8 mouse cellular contexts compared by ENCODE assay signal in genomic region chr2:128943538-128944528, GRCm38 (mm10). TPM values are rescaled to one million over a fixed set of nuclear protein-coding genes. Genes with fewer than 3 reads are reported as not detected.
DNase-seq lines count a peak whose midpoint lies in the region; ATAC-seq and TF ChIP-seq lines count a peak whose summit lies in the region.

Gene Zc3h8 (minus strand): TSS chr2:128944077.

- H3K27me3 ChIP-seq in embryonic facial prominence, embryonic 13.5 days = no peaks in the 10 kb centered on the region
- no peaks in the 10 kb centered on the region for H3K27me3 ChIP-seq in heart, adult 2 months (ENCODE audit: control insufficient read depth, insufficient read depth, low read length)
- no peaks in the 10 kb centered on the region for H3K27me3 ChIP-seq in limb, embryonic 13.5 days
- no peaks in the 10 kb centered on the region for H3K27me3 ChIP-seq in midbrain, embryonic 16.5 days (ENCODE audit: control insufficient read depth, insufficient read depth, low read depth, low read length)

- intact Hi-C loops in heart, adult 2 months (cut with DNase I) = loop anchor here (1.0 to 5.0 kb wide), 2 partner anchors 23 to 257 kb away; partner anchors contain the start of genes Anapc1, Gm10762 and Zc3h6

- peak; percentile 90 for ATAC-seq in embryonic facial prominence, embryonic 13.5 days (ENCODE audit: insufficient number of reproducible peaks, insufficient read depth, low FRiP score, low TSS enrichment, low read depth)
- ATAC-seq in limb, embryonic 13.5 days (ENCODE audit: low FRiP score, low read depth) = peak; percentile 95
- peak; percentile 96 for ATAC-seq in midbrain, embryonic 16.5 days

- WGBS in embryonic facial prominence, embryonic 13.5 days = 1% methylated on average over 65 of the region's 65 CpGs
- WGBS in heart, adult 2 months = 1% methylated on average over 65 of the region's 65 CpGs
- 1% methylated on average over 65 of the region's 65 CpGs for WGBS in limb, embryonic 13.5 days
- WGBS in midbrain, embryonic 16.5 days = 2% methylated on average over 65 of the region's 65 CpGs

- peaks cover 1% of the 10 kb centered on the region; the same call in 1 of the 2 replicates for H3K79me2 ChIP-seq in heart, adult 2 months (replicated peaks; ENCODE audit: control insufficient read depth, insufficient read depth, low read length)

- H3K9me3 ChIP-seq in embryonic facial prominence, embryonic 13.5 days = no peaks in the 10 kb centered on the region
- H3K9me3 ChIP-seq in limb, embryonic 13.5 days = no peaks in the 10 kb centered on the region
- H3K9me3 ChIP-seq in midbrain, embryonic 16.5 days (replicated peaks; ENCODE audit: control insufficient read depth, low read length, poor library complexity, severe bottlenecking) = no peaks in the 10 kb centered on the region

- peak; percentile 98 for DNase-seq in 3134 (ENCODE audit: extremely low read depth, insufficient read length, low spot score)
- DNase-seq in adrenal gland, postnatal 36 days = peak; percentile 99
- peak; percentile 96 to 98 for DNase-seq in heart, adult 2 months
- DNase-seq in kidney, adult 8-10 months = peak; percentile 96 to 97
- DNase-seq in spleen, postnatal 10 days (ENCODE audit: low spot score in 2 of 2) = peak; percentile 92 to 98

- TF ChIP-seq CTCF in heart, adult 2 months (IDR thresholded peaks at IDR 0.05) = no peak

- peak within 1 kb of the TSS; percentile 78 for H3K4me2 ChIP-seq in embryonic facial prominence, embryonic 13.5 days
- peak within 1 kb of the TSS; percentile 69 for H3K4me2 ChIP-seq in limb, embryonic 13.5 days (replicated peaks)
- peak within 1 kb of the TSS; percentile 76 for H3K4me2 ChIP-seq in midbrain, embryonic 16.5 days (ENCODE audit: low read length)

- TF ChIP-seq EP300 in heart, adult 2 months (IDR thresholded peaks at IDR 0.05; ENCODE audit: insufficient read depth, low read depth, low read length) = no peak

- peaks cover under 1% of the 10 kb centered on the region; the same call in 1 of the 2 replicates for H3K36me3 ChIP-seq in embryonic facial prominence, embryonic 13.5 days
- no peaks in the 10 kb centered on the region for H3K36me3 ChIP-seq in heart, adult 2 months (ENCODE audit: control insufficient read depth, insufficient read depth, low read length)
- peaks cover 6% of the 10 kb centered on the region; the same call in 1 of the 2 replicates for H3K36me3 ChIP-seq in limb, embryonic 13.5 days
- H3K36me3 ChIP-seq in midbrain, embryonic 16.5 days (ENCODE audit: control insufficient read depth, insufficient read depth, low read length) = no peaks in the 10 kb centered on the region; the same call in 1 of the 2 replicates

- peak; percentile 87 for TF ChIP-seq POLR2A in heart, adult 2 months (IDR thresholded peaks at IDR 0.05; ENCODE audit: insufficient read depth, low read depth, low read length)

- peak within 1 kb of the TSS; percentile 83 for H3K9ac ChIP-seq in embryonic facial prominence, embryonic 13.5 days
- peak within 1 kb of the TSS; percentile 68 for H3K9ac ChIP-seq in heart, adult 2 months (ENCODE audit: low read depth, low read length)
- peak within 1 kb of the TSS; percentile 72 for H3K9ac ChIP-seq in limb, embryonic 13.5 days
- H3K9ac ChIP-seq in midbrain, embryonic 16.5 days (ENCODE audit: low read depth, low read length) = peak within 1 kb of the TSS; percentile 93

- peaks cover 4% of the 10 kb centered on the region; the same call in 1 of the 2 replicates for H3K4me1 ChIP-seq in embryonic facial prominence, embryonic 13.5 days
- no peaks in the 10 kb centered on the region for H3K4me1 ChIP-seq in heart, adult 2 months (ENCODE audit: control insufficient read depth, insufficient read depth, low read length)
- H3K4me1 ChIP-seq in limb, embryonic 13.5 days = peaks cover 5% of the 10 kb centered on the region; the same call in 1 of the 2 replicates
- peaks cover 7% of the 10 kb centered on the region for H3K4me1 ChIP-seq in midbrain, embryonic 16.5 days (ENCODE audit: control insufficient read depth, insufficient read depth, low read length)

- peak within 1 kb of the TSS; percentile 89 for H3K27ac ChIP-seq in embryonic facial prominence, embryonic 13.5 days
- H3K27ac ChIP-seq in heart, adult 2 months = peak within 1 kb of the TSS; percentile 83
- H3K27ac ChIP-seq in limb, embryonic 13.5 days = peak within 1 kb of the TSS; percentile 85
- peak within 1 kb of the TSS; percentile 93 for H3K27ac ChIP-seq in midbrain, embryonic 16.5 days (ENCODE audit: low read length)

- H3K4me3 ChIP-seq in embryonic facial prominence, embryonic 13.5 days = peak within 1 kb of the TSS; percentile 80
- peak within 1 kb of the TSS; percentile 76 for H3K4me3 ChIP-seq in heart, adult 2 months
- peak within 1 kb of the TSS; percentile 60 for H3K4me3 ChIP-seq in limb, embryonic 13.5 days
- H3K4me3 ChIP-seq in midbrain, embryonic 16.5 days (ENCODE audit: low read depth, low read length) = peak within 1 kb of the TSS; percentile 89

RNA-seq across cellular contexts. Expression of gene Zc3h8, which starts in this region (rescaled TPM):
- 1 to 10 TPM; 3.6 to 3.9 TPM for total RNA-seq in adrenal gland, postnatal 36 days (2021)
- polyA plus RNA-seq in embryonic facial prominence, embryonic 13.5 days (2015; fragmentation: Nextera tagmentation; extraction: Ambion mirVana) = 8.8 and 8.9 TPM in 2 replicates
- 1 to 10 TPM; 5.9 to 8.3 TPM for total RNA-seq in heart, adult 2 months (2021)
- polyA plus RNA-seq in heart, adult 2 months (2012; rRNA removed) = 1.6 and 4.1 TPM in 2 replicates
- 7.5 and 9.3 TPM in 2 replicates for polyA plus RNA-seq in limb, embryonic 13.5 days (2015; fragmentation: Nextera tagmentation; extraction: Ambion mirVana)
- 16.1 and 17.7 TPM in 2 replicates for polyA plus RNA-seq in midbrain, embryonic 16.5 days (2015; fragmentation: Nextera tagmentation; extraction: Ambion mirVana)

Comparison
In these comparisons a context has a peak if more than half of its experiments do, and no peak if none do; other contexts are left out.
1. Peak in every context shown above with its lines: DNase-seq, ATAC-seq, H3K4me3 ChIP-seq and H3K27ac ChIP-seq.